Mouse (Mus musculus) liver, embryonic 11.5 days (tissue): ENCODE results near the gene Iqub. TPM values are rescaled to one million over a fixed set of nuclear protein-coding genes. Genes with fewer than 3 reads are reported as not detected.

ENCODE experiments used
- ATAC-seq: fragments of 200-750 bp; cut with Nextera tagmentation; replicated peaks from 2 replicates; pipeline ENCODE4 v1.8.0; 2017; ENCODE audit warnings: moderate number of reproducible peaks, mild to moderate bottlenecking, moderate TSS enrichment, moderate library complexity; ENCODE audit not compliant: low FRiP score
- DNase-seq: peaks from one replicate; pipeline ENCODE4 v3.0.0-alpha.2; 2017; ENCODE audit warnings: low spot score
- H3K27ac ChIP-seq: fragments of 300-500 bp; sonication (generic); 2 replicates; pipeline ENCODE4 v1.5.1; 2014; ENCODE audit warnings: mild to moderate bottlenecking, low read depth, low read length, control low read depth
- H3K27me3 ChIP-seq: fragments of 300-500 bp; sonication (generic); replicated peaks from 2 replicates; pipeline ENCODE4 v1.6.1; 2014; ENCODE audit warnings: low read length, mixed read lengths; ENCODE audit not compliant: control insufficient read depth, insufficient read depth
- H3K36me3 ChIP-seq: fragments of 300-500 bp; sonication (generic); 2 replicates; pipeline ENCODE4 v1.6.1; 2014; ENCODE audit warnings: mild to moderate bottlenecking, low read length, moderate library complexity, mixed read lengths; ENCODE audit not compliant: control insufficient read depth, insufficient read depth
- H3K4me1 ChIP-seq: fragments of 300-500 bp; sonication (generic); replicated peaks from 2 replicates; pipeline ENCODE4 v1.6.1; 2014; ENCODE audit warnings: low read length, mixed read lengths; ENCODE audit not compliant: control insufficient read depth, insufficient read depth
- H3K4me2 ChIP-seq: fragments of 300-500 bp; sonication (generic); 2 replicates; pipeline ENCODE4 v1.6.1; 2014; ENCODE audit warnings: mild to moderate bottlenecking, control low read depth, moderate library complexity
- H3K4me3 ChIP-seq: fragments of 300-500 bp; sonication (generic); 2 replicates; pipeline ENCODE4 v1.5.1; 2014; ENCODE audit warnings: low read depth, low read length, control low read depth
- H3K9ac ChIP-seq: fragments of 300-500 bp; sonication (generic); 2 replicates; pipeline ENCODE4 v1.6.1; 2014; ENCODE audit warnings: low read depth, low read length, control low read depth
- H3K9me3 ChIP-seq: fragments of 300-500 bp; sonication (generic); 2 replicates; pipeline ENCODE4 v1.6.1; 2016; ENCODE audit warnings: low read length, inconsistent platforms, mixed read lengths; ENCODE audit not compliant: control insufficient read depth
- whole genome bisulfite sequencing: fragments of 180-500 bp; shearing (Covaris S2); extraction: QIAGEN DNeasy Blood & Tissue Kit; methylation state at CpG from one replicate; pipeline ENCODE4 v1.1.7; 2014; 5-methylcytosine and 5-hydroxymethylcytosine counted together
- polyA plus RNA-seq: library from polyadenylated mRNA; unstranded; fragments of >200 nt; fragmentation: Nextera tagmentation; extraction: Ambion mirVana; gene quantifications from 2 replicates; pipeline ENCODE4 v1.2.1, GENCODE M21; 2014

Iqub gene
- polyA plus RNA-seq, 1 experiment from 2014 or later: not detected

- no peak for DNase-seq
- no peak overlapping the region for H3K4me3 ChIP-seq
- H3K4me2 ChIP-seq: no peak overlapping the region
- no peaks in the 10 kb centered on the region for H3K9me3 ChIP-seq
- H3K27ac ChIP-seq: no peak overlapping the region
- no peaks in the 10 kb centered on the region for H3K4me1 ChIP-seq
- WGBS: 80% methylated on average over 6 of the region's 6 CpGs
- no peaks in the 10 kb centered on the region for H3K27me3 ChIP-seq
- H3K9ac ChIP-seq: no peak overlapping the region
- ATAC-seq: no peak
- no peaks in the 10 kb centered on the region for H3K36me3 ChIP-seq
Measured at GRCm38 (mm10) chr6:24450241-24450640, 64.6 kb downstream of the Iqub start.

- no peak overlapping the region for H3K27ac ChIP-seq
- 87% methylated on average over 11 of the region's 11 CpGs for WGBS
- no peak overlapping the region for H3K4me3 ChIP-seq
- no peaks in the 10 kb centered on the region for H3K4me1 ChIP-seq
- no peaks in the 10 kb centered on the region for H3K27me3 ChIP-seq
- no peak for ATAC-seq
- H3K9ac ChIP-seq: no peak overlapping the region
- H3K36me3 ChIP-seq: no peaks in the 10 kb centered on the region
- no peak overlapping the region for H3K4me2 ChIP-seq
- DNase-seq: no peak
- H3K9me3 ChIP-seq: no peaks in the 10 kb centered on the region
Measured at GRCm38 (mm10) chr6:24416056-24416455, 98.8 kb downstream of the Iqub start.

GRCm38 (mm10) chr6:24415500-24415899, 99.4 kb downstream of the Iqub start:
- Histone ChIP-seq H3K9ac (no peak overlapping the region), H3K4me3 (no peak overlapping the region), H3K36me3 (no peaks in the 10 kb centered on the region), H3K27me3 (no peaks in the 10 kb centered on the region), H3K9me3 (no peaks in the 10 kb centered on the region), H3K27ac (no peak overlapping the region), H3K4me2 (no peak overlapping the region), H3K4me1 (no peaks in the 10 kb centered on the region)
- ATAC-seq (no peak), DNase-seq (no peak)
- 69% methylated on average over 1 of the region's 1 CpGs for WGBS

GRCm38 (mm10) chr6:24408573-24409427, 106.1 kb downstream of the Iqub start:
- no peaks in the 10 kb centered on the region for H3K4me1 ChIP-seq
- no peak for DNase-seq
- no peak overlapping the region for H3K4me3 ChIP-seq
- no peak for ATAC-seq
- WGBS: 79% methylated on average over 11 of the region's 11 CpGs
- H3K9me3 ChIP-seq: no peaks in the 10 kb centered on the region
- no peak overlapping the region for H3K9ac ChIP-seq
- H3K36me3 ChIP-seq: no peaks in the 10 kb centered on the region
- no peak overlapping the region for H3K4me2 ChIP-seq
- H3K27ac ChIP-seq: no peak overlapping the region
- no peaks in the 10 kb centered on the region for H3K27me3 ChIP-seq

- Histone ChIP-seq H3K4me3 (no peak overlapping the region), H3K27me3 (no peaks in the 10 kb centered on the region), H3K36me3 (no peaks in the 10 kb centered on the region), H3K27ac (no peak overlapping the region), H3K4me1 (no peaks in the 10 kb centered on the region), H3K9me3 (no peaks in the 10 kb centered on the region), H3K4me2 (no peak overlapping the region), H3K9ac (no peak overlapping the region)
- WGBS: 54% methylated on average over 3 of the region's 3 CpGs
- no peak for ATAC-seq
- no peak for DNase-seq
Measured at GRCm38 (mm10) chr6:24407743-24408142, 107.1 kb downstream of the Iqub start.

GRCm38 (mm10) chr6:24397237-24397647, 117.6 kb downstream of the Iqub start:
- Histone ChIP-seq H3K9me3 (no peaks in the 10 kb centered on the region), H3K4me2 (no peak overlapping the region), H3K4me1 (no peaks in the 10 kb centered on the region), H3K27me3 (no peaks in the 10 kb centered on the region), H3K9ac (no peak overlapping the region), H3K4me3 (no peak overlapping the region), H3K27ac (no peak overlapping the region), H3K36me3 (no peaks in the 10 kb centered on the region)
- WGBS: 84% methylated on average over 4 of the region's 4 CpGs
- ATAC-seq (no peak), DNase-seq (no peak)

Other genes with a start within 250 kb of the Iqub start
- 343 and 381 TPM in 2 replicates for gene Ndufa5, start 12.9 kb upstream of the Iqub start, polyA plus RNA-seq
- gene Asb15, start 13.1 kb upstream of the Iqub start, polyA plus RNA-seq: not detected in 2 replicates
- 0.14 and 0.41 TPM in 2 replicates for gene Lmod2, start 82.7 kb upstream of the Iqub start, polyA plus RNA-seq
- gene Wasl, start 149.9 kb upstream of the Iqub start, polyA plus RNA-seq: 28.2 and 29.4 TPM in 2 replicates
- gene Hyal6, start 218.2 kb upstream of the Iqub start, polyA plus RNA-seq: not detected in 2 replicates
- not detected in 2 replicates for gene Hyal4, start 233.3 kb upstream of the Iqub start, polyA plus RNA-seq